Mouse (Mus musculus) spleen, postnatal 36 days (tissue): ENCODE measurements around the gene Srcin1.
A peak's percentile ranks its signal among the peaks of the same experiment; 100 is the strongest.

Experiments
- DNase-seq, 2 experiments: peaks; one replicate each; pipeline ENCODE4 v3.0.0; 2022; ENCODE audit warnings: low spot score in 2 of 2, mixed read lengths in 1 of 2

Srcin1 gene

DNA sequence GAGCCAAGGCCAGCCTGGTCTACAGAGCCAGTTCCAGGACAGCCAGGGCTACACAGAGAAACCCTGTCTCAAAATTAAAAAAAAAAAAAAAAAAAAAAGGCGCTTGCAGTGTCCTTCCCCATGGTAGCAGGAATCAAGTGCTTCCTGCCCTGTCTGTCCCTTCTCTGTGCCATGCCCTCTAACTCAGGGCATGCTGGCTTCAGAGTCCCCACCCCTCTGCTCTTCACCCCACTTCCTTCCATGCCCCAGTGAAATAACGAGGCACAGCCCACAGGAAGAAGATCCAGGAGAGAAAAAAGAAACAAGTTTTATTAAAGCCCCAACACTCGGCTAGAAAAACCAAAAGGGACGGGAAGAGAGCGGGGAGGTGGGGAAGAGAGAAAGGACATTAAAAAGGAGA, 66.9 kb downstream of the Srcin1 start:
- peak; percentile 22 to 25 for DNase-seq

DNA sequence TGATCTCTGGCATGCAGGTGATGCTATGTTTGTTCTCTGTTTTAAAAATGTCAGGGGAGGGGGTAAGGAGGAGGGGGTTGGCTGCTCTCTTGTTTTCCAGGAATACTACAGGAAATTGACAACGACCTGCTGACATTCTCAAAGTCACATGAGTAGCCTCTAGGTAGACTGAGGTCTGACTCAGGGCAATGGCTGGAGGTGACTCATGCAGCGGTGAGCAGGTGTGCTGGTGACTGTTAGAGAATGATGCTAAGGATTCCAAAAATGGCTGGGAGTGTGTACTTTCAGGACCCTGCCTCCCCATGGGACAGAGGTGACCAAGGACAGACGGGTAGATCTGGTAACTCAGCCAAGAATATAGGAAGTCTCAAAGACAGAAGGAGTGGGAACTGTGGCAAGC, 67.8 kb downstream of the Srcin1 start:
- no peak for DNase-seq

DNA sequence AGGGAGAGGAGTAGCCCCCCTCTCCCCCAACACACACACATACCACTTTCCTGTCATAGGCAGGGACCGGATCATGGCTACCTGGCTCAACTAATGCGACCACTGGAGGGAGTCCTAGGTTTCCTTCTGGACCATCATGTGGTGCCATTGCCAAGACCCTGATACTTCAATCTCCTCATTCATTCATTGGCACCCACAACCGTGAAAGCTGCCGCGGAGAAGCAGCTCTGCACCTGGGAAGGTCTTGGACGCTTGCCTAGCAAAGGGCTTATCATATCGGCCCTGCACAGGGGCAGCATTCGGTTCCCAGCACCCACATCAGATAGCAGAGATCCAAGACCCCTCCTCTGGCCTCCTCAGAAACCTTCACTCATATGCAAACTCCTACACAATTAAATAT, 69.7 kb downstream of the Srcin1 start:
- no peak for DNase-seq

DNA sequence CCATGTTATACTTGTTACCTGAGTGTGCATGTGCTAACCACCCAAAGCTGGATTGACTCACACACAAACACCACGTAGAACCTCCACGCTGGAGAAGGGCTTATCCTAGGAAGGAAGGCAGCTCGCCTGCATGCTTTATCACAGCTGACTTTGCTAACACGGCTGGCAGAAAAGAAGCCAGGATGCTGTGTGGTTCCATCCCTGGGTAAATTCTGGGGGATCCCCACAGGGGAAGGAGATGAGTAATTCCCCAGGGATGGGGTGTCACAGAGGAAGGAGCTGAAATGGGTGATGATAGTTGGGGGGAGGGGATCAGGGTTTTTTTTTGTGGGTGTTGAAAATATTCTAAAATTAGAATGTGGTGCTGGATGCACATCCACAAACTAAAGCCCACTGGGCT, 70.2 kb downstream of the Srcin1 start:
- no peak for DNase-seq

DNA sequence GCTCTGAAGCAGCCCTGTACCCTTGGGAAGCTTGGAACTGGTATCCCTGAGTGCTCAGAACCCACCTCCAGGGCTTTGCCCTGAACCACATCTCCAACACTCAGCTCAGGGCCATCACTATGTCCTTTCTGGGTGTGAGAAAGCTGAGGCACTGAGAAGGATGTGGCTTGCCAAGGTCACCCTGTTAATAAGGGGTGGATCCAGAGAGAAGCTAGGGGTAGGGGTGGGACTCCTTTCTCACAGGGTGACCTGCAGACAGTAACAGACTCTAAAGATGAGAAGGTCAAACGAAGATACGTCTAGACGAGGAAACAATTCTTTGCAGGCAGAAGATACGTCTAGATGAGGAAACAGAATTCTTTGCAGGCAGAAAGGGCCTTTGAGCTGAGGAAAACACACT, 73.1 kb downstream of the Srcin1 start:
- no peak for DNase-seq

DNA sequence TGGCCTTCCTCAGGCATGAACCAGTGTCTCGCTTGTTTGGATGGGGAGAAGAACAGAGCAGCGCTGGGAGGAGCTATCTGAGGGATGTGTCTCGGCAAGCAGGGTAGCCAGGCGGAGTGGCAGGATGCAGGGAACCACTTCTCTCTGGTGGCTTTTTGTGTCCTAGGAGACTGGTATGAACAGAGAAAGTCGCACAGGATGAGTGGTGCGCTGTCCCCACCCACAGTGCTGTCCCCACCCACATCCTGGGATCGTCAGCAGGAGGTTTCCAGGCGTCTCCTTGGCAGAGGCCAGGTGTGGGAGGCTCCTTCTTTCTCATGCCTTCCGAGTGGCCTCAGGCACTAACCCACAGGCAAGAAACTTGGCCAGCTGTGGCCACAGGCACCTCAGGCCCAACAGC, 73.6 kb downstream of the Srcin1 start:
- no peak for DNase-seq

DNA sequence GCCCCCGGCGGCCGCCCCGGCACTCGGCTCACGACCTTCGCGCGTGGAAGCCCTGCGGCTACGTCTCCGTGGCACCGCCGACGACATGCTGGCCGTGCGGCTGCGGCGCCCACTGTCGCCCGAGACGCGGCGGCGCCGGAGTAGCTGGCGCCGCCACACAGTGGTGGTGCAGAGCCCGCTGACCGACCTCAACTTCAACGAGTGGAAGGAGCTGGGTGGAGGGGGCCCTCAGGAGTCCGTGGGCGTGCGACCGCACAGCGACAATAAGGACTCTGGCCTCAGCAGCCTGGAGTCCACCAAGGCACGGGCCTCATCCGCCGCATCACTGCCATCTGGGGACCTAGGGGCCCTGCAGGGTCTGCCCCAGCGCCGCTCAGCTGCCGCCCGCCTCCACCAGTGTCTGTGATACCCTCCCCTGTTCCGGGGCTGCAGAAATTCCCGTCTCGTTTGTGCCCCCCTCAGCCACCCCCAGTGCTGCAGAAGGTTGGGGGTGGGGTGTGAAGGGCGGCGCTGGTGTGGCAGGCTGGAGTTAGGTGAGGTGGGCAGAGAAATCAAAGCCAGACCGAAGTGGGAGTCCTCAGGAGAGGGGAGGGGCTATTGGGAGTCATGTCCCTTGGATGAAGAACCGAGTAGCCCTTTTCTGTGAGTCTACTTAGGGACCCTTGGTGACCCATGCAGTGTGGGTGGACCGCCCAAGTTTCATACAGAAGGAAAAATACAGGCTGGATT, 75.1 kb downstream of the Srcin1 start:
- no peak for DNase-seq

DNA sequence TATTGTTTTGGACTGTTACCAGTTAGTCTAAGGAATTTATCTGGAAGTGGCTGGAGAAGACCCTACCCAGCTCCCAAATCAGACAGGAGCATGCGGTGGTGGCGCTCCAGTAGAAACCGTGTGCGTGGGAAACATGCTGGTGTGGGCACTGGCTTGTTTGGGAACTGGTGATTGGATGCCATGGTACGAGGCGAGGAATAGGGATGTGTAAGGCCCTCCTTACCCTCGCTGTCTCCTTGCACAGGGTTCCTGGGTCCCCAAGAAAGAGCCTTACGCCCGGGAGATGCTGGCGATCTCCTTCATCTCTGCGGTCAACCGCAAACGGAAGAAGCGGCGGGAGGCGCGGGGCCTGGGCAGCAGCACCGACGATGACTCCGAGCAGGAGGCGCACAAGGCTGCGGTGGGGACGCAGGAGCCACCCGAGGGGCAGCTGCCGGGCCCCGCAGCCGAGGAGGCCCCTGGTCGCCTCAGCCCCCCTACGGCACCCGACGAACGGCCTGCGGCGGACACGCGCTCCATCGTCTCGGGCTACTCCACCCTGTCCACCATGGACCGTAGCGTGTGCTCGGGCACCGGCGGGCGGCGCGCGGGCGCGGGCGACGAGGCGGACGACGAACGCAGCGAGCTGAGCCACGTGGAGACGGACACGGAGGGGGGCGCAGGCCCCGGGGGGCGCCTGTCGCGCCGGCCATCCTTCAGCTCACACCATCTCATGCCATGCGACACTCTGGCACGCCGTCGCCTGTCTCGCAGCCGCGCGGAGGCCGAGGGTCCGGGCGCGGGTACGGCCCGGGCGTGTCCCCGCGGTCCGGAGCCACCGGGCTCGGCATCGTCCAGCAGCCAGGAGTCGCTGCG, 75.9 kb downstream of the Srcin1 start, which contains the start of gene 4933428G20Rik:
TSS of gene 4933428G20Rik (minus strand) at position 476 of the 855 bp plus-strand sequence.
- DNase-seq = no peak

DNA sequence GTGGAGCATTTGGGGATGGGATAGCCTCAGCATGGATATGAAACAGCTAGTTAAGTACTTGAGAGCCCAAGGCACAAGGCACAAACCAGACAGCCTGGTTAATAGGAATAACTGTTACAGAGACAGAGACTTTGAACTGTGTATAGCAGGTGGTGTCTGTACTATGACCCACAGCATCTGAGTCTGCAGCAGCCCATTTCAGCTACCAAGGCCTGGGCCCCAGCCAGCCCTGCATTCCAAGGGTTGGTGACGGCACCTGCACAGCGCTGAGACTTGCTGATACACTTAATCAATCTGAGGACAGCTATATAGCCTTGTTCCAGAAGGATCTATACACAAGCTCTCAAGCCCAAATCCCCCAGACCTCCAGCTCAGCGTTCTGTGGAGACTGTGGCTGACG, 78.4 kb downstream of the Srcin1 start:
- DNase-seq = no peak

DNA sequence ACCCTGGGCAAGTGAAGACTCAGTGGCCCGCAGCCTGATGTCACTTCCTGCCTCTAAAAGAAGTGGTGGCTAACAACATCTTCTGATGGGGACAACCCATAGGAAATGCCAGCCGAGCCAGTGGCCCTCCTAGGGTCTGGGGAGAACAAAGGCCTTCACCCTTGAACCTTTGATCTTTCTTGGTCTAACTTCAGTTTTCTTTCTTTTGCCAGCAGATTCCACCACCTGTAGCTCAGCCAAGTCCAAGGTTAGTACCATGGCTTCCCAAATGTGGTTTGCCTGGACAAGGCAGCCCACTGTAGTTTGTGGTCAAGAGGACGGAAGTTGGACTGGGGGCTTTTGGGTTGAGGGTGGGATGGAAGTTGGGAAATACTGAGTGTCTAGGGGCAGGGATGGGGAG, 83.2 kb downstream of the Srcin1 start:
- no peak for DNase-seq

DNA sequence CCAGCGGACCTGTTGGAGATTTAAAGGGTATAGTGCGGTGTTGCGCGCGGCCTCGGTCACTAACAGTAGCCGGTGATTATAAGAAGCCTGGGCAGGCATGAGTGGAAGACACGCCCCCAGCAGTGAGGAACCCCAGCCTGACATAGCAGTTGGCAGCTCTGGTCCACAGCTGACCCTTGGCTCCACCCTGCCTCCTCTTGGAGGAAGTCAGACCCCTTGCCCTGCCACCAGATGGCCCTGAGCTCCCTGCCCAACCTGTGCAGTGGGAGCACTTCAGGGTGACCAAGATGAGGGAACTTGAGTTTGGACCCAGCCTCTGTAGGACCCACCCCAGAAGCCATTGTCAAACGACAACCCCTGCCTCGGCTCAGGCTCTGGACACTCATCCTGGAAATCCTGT, 84.3 kb downstream of the Srcin1 start:
- no peak for DNase-seq

DNA sequence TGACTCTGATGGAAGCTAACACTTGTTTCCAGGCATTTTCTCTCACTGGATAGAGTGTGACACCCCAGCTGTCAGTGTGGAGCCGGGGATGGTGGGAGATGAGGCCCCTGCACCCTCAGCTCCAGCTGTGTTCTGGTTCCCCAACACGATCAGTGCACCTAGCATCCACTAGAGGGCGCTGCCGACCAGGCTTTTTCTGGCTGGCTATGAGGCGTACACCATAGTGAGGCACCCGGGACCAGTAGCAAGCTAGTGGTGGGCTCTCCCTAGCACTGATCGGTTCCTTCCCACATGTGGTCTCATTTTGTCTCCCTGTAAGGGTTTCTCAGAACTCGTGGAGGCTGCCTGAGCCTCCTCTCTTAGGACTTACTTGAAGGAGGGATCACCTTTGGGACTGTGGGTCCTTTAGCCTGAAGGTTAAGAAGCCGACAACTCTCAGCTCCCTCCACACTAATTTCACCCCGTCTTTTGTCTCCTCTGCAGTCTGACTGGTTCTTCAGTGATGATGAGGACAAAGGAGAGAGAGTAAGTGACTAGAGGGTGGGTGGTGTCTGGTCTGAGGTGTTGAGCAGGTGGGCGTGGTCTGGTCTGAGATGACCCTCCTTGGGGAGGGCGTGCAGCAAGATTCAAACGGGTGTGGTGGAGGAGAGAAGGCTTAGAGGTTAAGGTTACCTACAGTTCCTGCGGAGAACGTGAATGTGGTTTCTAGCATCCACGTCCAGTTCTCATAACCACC, 86.2 kb downstream of the Srcin1 start:
- DNase-seq = peak; percentile 62 to 71

DNA sequence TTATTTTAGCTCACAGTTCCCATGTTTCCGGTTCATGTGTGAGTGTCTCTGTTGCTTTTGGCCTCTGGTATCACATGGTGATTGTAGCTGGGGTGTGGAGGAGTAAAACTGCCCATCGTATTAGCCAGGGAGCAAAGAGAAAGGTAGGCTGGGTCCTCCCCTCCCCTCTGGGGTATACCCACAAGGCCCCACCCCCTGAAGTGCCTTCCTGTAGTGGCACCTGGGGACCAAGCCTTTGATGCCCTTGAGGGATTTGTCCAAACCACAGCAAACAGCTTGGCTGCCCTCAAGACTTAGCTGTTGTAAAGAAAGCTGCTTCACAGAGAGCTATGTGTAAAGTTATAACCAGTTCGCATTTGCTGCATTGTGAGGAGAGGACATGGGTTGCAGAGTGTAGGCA, 88.3 kb downstream of the Srcin1 start:
- peak; percentile 76 to 77 for DNase-seq

DNA sequence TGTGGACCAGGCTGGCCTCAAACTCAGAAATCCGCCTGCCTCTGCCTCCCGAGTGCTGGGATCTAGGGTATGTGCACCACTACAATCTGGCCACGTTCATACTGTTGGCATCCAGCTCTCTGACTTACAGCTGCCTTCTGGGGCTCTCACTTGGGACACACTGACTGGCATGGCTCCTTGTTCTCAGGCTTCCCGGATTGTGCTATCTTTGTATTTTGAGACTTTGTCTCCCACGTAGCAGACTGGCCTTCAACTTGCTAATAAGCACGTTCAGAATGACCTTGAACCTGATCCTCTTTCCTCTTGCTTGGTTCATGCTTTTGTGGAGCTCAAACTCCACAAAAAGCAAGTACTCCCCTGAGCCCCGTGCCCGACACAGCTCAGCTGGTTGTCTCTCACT, 90.3 kb downstream of the Srcin1 start:
- DNase-seq = no peak

DNA sequence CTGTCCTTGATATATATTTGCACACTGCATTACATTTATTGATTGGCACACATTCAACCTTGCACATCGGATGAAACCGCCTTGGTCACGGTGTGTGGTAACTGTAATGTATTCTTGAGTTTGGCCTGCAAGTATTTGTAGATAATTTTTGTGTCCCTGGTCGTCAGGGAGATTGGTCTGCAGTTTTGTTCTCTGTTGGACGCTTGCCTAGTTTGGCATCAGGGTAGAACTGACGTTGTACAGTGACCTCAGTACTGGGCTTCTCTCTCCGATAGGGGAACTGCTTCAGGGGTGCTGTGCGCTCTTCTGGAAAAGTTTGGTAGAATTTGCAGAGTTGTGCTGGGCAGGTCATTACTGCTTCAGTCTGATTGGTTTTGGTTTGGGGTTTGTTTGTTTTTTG, 96.2 kb downstream of the Srcin1 start:
- no peak for DNase-seq

DNA sequence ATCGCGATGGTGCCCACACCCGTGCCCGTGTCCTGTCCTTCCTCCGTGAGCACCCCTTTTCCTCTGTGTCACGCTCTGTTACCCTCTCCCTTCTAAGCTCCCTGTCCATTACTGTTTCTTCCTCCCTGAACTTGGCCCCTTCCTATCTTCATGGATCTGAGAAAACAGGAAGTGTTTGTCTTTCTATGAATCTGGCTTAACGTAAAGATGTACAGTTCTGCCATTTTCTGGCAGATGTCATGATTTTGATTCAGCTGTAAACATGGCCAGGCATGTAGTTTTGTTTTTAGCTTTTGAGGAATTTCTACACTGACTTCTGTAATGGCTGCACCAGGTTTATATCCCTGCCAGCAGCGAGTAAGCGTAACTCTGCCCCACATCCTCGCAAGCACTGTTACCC, 96.9 kb downstream of the Srcin1 start:
- no peak for DNase-seq

DNA sequence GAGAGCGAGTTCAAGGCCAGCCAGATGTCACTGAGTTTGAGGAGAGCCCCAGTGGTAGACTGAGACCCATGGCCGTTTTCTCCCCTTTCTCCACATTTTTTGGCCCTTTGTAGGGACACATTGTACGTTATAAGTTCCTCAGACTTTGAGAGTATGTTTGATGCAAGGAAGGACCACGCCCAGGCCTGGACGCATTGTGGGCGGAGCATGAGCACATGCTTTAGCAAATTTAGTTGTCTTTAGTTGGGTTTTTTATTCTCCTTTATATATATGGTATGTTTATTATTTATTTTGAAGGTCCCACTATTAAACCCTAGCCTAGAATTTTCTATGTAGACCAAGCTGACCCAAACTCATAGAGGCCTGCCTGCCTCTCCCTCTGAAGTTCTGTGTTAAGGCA, 97.6 kb downstream of the Srcin1 start:
- no peak for DNase-seq

DNA sequence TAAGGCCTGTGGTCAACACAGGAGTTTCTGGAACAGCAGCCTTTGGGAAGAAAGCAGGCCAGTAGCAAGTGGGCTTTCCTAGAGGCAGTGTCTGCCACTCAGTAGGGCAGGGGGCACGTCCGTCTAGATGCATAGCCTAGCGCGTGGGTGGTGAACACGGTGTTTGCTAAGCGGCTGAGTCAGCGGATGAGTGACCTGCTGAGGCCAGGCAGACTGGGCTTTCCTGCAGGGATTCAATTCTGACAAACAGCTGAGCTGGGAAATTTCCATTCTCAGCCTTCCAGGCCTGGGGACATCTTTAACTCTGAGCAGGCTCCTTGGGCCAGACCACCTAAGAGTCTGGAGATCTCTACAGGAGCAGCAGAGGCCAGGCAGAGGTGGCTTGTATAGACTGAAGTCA, 98.6 kb downstream of the Srcin1 start:
- DNase-seq = no peak

DNA sequence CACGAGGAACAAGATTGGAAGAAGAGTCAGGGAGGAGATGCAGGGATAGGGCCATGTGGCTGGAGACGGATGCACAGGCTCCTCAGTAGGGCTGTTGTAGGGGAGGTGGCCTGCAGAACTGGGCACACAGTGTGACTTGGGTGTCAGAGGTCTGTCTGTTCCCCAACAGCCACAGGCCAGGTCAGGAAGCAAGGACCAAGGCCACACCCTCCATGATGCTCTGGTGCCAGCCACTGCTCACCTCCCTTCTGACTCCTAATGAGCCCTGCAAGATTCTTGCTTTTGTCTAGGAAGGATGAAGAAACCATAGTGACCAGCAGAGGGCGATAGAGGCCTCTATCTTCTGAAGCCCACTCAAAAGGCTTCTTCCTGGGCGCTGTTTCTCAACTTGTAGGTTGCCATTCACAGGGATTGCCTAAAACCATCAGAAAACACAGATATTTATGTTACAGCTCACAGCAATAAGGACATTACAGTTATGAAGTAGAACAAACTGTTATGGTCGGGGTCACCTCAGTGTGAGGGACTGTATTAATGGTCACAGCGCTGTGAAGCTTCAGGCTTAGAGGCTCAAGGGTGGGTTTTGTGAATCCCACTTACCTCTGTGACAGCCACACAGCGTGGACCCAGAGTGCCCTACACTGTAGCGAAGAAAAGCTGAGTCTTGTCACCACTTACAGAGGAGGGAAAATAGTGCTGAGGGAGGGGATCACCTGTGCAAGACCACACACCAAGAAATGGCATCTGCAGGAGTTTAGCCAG, 99.5 kb downstream of the Srcin1 start:
- DNase-seq = peak; percentile 49 to 63

DNA sequence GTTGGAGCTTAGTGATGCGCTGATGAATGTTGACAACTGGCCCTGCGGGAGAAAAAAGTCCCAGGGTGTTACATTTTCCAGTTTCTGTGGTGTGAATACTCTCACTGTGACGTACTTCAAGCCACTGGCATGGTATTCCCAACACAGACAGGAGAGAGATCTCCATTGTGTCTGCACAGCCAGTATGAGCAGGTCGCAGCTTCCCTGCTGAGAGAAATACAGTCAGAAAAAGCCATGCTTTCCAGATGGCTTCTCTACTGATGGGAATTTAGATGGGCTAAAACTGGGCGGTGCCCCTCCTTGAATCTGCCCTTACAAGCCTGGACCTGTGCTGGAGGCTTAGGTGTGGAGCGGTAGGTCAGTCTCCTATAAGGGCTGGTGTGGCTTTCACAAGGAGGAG, 104.7 kb downstream of the Srcin1 start:
- DNase-seq = no peak

DNA sequence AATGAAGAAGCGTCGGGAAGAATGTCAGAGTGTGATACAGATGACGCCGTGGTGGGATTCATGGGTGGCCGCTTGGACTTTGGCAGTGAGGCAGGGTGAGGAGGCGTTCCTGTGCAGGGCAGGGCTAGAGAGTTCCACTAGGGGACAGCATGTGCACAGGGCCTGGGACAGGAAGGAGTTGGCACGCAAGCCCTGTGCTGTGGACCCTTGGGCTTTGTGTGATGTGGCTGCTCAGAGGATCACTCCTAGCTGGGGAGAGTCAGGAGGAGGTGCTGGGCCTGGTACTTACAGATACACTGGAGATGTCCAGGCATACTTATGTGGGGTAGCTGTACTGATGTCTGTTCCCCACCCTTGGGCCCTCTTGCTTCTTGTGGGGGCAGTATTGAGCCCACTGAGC, 106.2 kb downstream of the Srcin1 start:
- no peak for DNase-seq
